Mouse (Mus musculus) midbrain, embryonic 16.5 days (tissue): ENCODE data around the gene Igsf6. TPM values are rescaled to one million over a fixed set of nuclear protein-coding genes. Genes with fewer than 3 reads are reported as not detected.
A peak's percentile ranks its signal among the peaks of the same experiment; 100 is the strongest.

Source experiments
- ATAC-seq: fragments of 200-750 bp; cut with Nextera tagmentation; 2 replicates; pipeline ENCODE4 v1.8.0; 2017; ENCODE audit warnings: moderate TSS enrichment
- H3K27ac ChIP-seq: fragments of 300-500 bp; sonication (generic); 2 replicates; pipeline ENCODE4 v1.5.1; 2014; ENCODE audit warnings: mild to moderate bottlenecking, low read length, mixed read lengths
- H3K27me3 ChIP-seq: fragments of 300-500 bp; sonication (generic); 2 replicates; pipeline ENCODE4 v1.6.1; 2014; ENCODE audit warnings: low read depth, low read length, mixed read lengths; ENCODE audit not compliant: control insufficient read depth, insufficient read depth
- H3K36me3 ChIP-seq: fragments of 300-500 bp; sonication (generic); 2 replicates; pipeline ENCODE4 v1.6.1; 2014; ENCODE audit warnings: mild to moderate bottlenecking, low read length, moderate library complexity, mixed read lengths; ENCODE audit not compliant: control insufficient read depth, insufficient read depth
- H3K4me1 ChIP-seq: fragments of 300-500 bp; sonication (generic); 2 replicates; pipeline ENCODE4 v1.6.1; 2014; ENCODE audit warnings: mild to moderate bottlenecking, low read length, mixed read lengths; ENCODE audit not compliant: control insufficient read depth, insufficient read depth
- H3K4me2 ChIP-seq: fragments of 300-500 bp; sonication (generic); 2 replicates; pipeline ENCODE4 v1.6.1; 2014; ENCODE audit warnings: mild to moderate bottlenecking, low read length, mixed read lengths
- H3K4me3 ChIP-seq: fragments of 300-500 bp; sonication (generic); 2 replicates; pipeline ENCODE4 v1.5.1; 2014; ENCODE audit warnings: low read depth, mild to moderate bottlenecking, low read length, moderate library complexity, mixed read lengths
- H3K9ac ChIP-seq: fragments of 300-500 bp; sonication (generic); 2 replicates; pipeline ENCODE4 v1.6.1; 2014; ENCODE audit warnings: low read depth, low read length, mixed read lengths
- H3K9me3 ChIP-seq: fragments of 300-500 bp; sonication (generic); replicated peaks from 2 replicates; pipeline ENCODE4 v1.6.1; 2014; ENCODE audit warnings: mild to moderate bottlenecking, low read length, mixed read lengths; ENCODE audit not compliant: control insufficient read depth, poor library complexity, severe bottlenecking
- WGBS: fragments of 180-500 bp; shearing (Covaris S2); extraction: QIAGEN DNeasy Blood & Tissue Kit; methylation state at CpG from one replicate; pipeline ENCODE4 v1.1.7; 2014; 5-methylcytosine and 5-hydroxymethylcytosine counted together
- polyA plus RNA-seq: library from polyadenylated mRNA; unstranded; fragments of >200 nt; fragmentation: Nextera tagmentation; extraction: Ambion mirVana; gene quantifications from 2 replicates; pipeline ENCODE4 v1.2.1, GENCODE M21; 2015

Igsf6 gene
- polyA plus RNA-seq: 0.62 and 0.67 TPM in 2 replicates

DNA sequence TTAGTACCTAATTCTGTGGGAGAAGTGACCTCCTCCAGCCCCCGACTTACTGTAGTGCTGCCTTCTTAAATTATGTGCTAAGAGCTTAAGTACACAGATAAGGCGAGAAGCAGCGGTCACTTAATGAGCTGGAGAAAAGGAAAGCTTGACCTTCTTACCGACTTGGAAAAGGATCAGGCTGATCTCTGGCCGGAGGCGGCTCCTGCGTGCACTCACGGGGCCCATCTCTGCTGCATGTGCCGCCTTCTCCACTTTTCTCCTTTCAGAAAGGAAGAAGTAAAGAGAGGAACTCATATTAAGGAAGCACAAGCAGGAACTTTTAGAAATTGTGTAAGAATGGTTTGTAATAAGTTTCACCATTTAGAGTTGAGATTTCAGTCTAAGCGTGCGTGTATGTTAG is at the start of gene Igsf6:
Gene Igsf6 (minus strand): TSS at position 292 of the 400 bp plus-strand sequence.
- Histone ChIP-seq H3K9me3 (no peaks in the 10 kb centered on the region), H3K4me2 (no peak within 1 kb of the TSS), H3K9ac (no peak within 1 kb of the TSS), H3K4me1 (no peaks in the 10 kb centered on the region), H3K27me3 (no peaks in the 10 kb centered on the region), H3K36me3 (0 out of 2 replicates have a peak, but pooled peaks cover 5% of the 10 kb centered on the region), H3K27ac (no peak within 1 kb of the TSS), H3K4me3 (no peak within 1 kb of the TSS)
- ATAC-seq: no peak
- 67% methylated on average over 11 of the region's 11 CpGs for WGBS

DNA sequence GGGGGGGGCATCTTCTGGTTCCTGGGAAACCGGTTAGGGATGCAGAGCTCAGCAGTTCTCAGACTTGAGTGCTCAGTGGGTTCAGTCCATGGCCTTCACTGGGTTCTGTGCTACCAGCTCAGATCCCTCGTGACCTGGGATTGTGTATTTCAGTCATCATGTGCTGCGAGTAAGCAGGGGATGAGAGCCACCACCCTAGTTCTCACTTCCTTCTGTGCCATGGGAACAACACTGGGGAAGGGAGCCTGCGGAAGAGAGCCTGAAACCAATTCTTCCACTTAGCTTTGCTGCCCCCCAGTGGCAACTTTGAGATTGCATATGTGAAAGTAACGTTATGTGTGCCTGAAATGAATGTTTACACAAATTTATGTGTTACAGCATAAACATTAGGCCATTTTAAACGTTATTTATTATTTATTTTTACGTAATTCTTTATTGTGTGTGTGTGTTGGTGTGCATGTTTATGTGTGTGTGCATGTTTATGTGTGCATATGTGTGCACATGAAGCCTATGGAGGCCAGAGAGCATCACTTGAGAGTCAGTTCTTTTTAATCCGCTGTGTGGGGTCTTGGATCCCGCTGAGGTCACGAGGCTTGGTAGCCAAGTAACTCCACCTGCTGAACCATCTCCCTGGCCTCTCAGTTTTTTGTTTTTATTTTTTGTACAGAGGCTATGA is 45.9 kb upstream of the Igsf6 start:
- H3K27ac ChIP-seq: no peak overlapping the region
- peak; percentile 80 for ATAC-seq
- peak overlapping the region; percentile 17; the same call in 1 of the 2 replicates for H3K4me2 ChIP-seq
- H3K27me3 ChIP-seq: no peaks in the 10 kb centered on the region
- no peak overlapping the region for H3K4me3 ChIP-seq
- H3K36me3 ChIP-seq: no peaks in the 10 kb centered on the region
- peaks cover 2% of the 10 kb centered on the region; the same call in 1 of the 2 replicates for H3K4me1 ChIP-seq
- no peaks in the 10 kb centered on the region for H3K9me3 ChIP-seq
- 10% methylated on average over 10 of the region's 10 CpGs for WGBS
- H3K9ac ChIP-seq: no peak overlapping the region

DNA sequence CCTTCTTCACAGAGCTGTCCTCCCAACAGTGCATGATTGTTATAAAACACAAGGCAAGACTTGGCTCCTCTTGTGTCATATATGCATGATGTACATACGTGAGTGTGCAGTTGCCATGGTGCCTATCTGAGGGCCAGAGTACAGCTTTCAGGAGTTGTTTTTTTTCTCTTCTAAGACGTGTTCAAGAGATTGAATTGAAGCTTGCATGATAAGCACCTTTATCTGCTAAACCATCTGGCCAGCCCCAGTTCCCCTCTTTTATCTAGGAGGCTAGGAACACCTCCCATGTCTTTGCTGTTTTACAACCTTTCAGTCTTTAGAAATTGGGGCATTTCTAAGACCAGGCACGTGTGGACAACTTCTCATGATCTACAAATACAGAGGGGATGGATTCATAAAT is 37.4 kb upstream of the Igsf6 start:
- Histone ChIP-seq H3K27ac (no peak overlapping the region), H3K4me1 (no peaks in the 10 kb centered on the region), H3K36me3 (no peaks in the 10 kb centered on the region), H3K27me3 (no peaks in the 10 kb centered on the region), H3K4me2 (no peak overlapping the region), H3K4me3 (no peak overlapping the region), H3K9ac (no peak overlapping the region), H3K9me3 (no peaks in the 10 kb centered on the region)
- ATAC-seq: no peak
- 76% methylated on average over 3 of the region's 3 CpGs for WGBS

DNA sequence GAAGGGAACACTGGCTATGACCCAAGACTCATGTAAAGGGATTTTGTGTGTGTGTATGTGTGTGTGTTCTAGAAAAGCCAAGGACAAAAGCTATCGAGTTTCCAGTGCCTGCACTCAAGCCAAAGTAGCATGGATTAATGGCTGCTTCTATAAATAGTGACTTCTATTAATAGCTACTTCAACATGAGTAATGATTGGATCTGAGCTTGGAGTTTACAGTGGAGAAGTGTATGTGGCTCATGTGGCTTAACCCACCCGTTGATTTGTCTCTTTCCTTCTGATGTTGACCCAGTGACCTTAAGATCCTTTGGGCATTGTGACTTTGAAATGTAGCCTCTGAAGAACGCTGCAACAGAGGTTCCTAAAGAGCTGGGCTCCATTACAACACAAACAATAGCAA is 36.9 kb upstream of the Igsf6 start:
- WGBS: 40% methylated on average over 3 of the region's 3 CpGs
- no peak overlapping the region for H3K9ac ChIP-seq

DNA sequence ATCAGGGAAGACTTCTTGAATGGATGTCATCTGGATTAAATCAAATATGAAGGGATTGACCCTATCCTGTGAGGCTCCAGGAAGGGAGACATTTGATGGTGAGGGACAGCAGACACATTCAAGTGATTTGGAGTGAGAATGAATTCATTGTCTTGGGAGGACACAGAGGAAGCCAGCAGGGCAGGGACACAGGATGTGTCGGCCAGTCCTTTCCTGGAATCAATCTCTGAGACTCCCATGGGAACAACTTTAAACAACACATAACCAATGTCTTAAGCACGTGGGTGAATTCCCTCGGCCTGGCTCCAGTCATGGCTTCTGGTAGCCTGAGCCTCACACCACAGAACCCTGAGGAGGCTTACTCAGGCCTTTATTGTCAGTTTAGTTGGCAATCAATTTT is 33.5 kb upstream of the Igsf6 start:
- no peak overlapping the region for H3K9ac ChIP-seq
- no peak overlapping the region for H3K27ac ChIP-seq
- no peak overlapping the region for H3K4me2 ChIP-seq
- no peaks in the 10 kb centered on the region for H3K27me3 ChIP-seq
- H3K9me3 ChIP-seq: no peaks in the 10 kb centered on the region
- H3K4me1 ChIP-seq: no peaks in the 10 kb centered on the region
- no peak for ATAC-seq
- no peaks in the 10 kb centered on the region for H3K36me3 ChIP-seq
- H3K4me3 ChIP-seq: no peak overlapping the region
- WGBS: 73% methylated on average over 3 of the region's 3 CpGs

More for the DNA sequence above, 36.9 kb upstream of the Igsf6 start:
- no peak for ATAC-seq
- Histone ChIP-seq H3K4me1 (no peaks in the 10 kb centered on the region), H3K4me3 (no peak overlapping the region), H3K27me3 (no peaks in the 10 kb centered on the region), H3K27ac (no peak overlapping the region), H3K9me3 (no peaks in the 10 kb centered on the region), H3K36me3 (no peaks in the 10 kb centered on the region), H3K4me2 (no peak overlapping the region)

DNA sequence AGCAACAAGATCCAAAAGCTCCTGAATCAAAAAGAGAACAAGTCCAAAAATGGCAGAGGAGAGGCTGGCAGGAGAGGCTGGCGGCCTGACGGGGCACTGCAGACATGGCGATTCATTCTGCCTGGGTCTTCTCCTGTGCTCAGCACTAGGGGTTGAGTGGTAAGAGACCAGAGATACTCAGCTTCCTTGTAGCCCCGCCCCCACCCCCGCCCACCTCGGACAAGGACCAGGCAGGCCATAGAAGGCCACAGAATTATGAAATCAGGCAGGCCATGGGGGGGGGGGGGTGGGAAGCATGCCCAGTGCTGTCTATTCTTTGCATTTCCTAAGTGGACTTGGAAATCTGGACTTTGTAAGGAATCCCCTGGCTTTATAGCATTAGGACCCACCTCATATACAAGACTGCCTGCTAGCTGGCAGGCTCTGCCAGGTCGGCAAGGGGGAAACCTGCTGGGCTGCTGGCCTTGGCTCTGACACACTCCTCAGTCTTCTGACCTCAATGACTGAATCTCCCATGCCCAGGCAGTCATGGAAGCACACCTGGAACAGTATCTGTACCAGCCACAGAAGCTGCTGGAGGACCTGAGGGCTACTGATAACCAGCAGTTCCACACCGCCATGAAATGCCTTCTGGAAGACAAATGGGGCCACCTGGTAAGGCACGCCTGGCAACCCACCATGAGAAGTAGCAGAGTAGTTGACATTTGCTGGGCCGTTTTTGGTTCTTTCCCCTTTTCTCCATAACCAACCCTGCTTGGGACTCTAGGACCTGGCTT is 24.4 kb upstream of the Igsf6 start:
- H3K27me3 ChIP-seq: no peaks in the 10 kb centered on the region
- H3K4me1 ChIP-seq: no peaks in the 10 kb centered on the region
- no peak overlapping the region for H3K4me3 ChIP-seq
- H3K9me3 ChIP-seq: no peaks in the 10 kb centered on the region
- no peaks in the 10 kb centered on the region for H3K36me3 ChIP-seq
- ATAC-seq: no peak
- H3K4me2 ChIP-seq: no peak overlapping the region
- H3K27ac ChIP-seq: no peak overlapping the region
- WGBS: 82% methylated on average over 7 of the region's 10 CpGs
- no peak overlapping the region for H3K9ac ChIP-seq

DNA sequence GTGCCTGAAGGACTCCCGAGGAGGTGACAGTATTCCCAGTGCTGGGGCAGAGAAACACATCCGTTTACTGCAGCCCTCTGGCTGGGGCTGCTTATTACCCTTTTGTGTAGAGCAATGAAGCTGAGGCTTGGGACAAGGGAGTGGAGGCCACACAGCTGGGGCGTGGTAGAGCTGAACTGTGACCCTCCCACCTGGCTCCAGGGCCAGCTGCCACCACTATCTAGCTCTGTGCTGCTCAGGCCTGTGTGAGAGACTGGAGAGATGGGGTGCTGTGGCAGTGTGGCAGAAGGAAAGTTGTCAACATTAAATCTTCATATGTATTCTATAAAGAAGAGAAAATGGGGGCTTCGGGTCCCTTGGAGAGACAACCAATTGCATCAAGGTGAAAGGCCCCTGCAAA is 18.7 kb upstream of the Igsf6 start:
- no peak overlapping the region for H3K9ac ChIP-seq
- H3K4me1 ChIP-seq: no peaks in the 10 kb centered on the region
- no peaks in the 10 kb centered on the region for H3K9me3 ChIP-seq
- no peak overlapping the region for H3K4me3 ChIP-seq
- H3K27ac ChIP-seq: no peak overlapping the region
- WGBS: 76% methylated on average over 4 of the region's 4 CpGs
- H3K27me3 ChIP-seq: no peaks in the 10 kb centered on the region
- no peak for ATAC-seq
- H3K36me3 ChIP-seq: no peaks in the 10 kb centered on the region
- no peak overlapping the region for H3K4me2 ChIP-seq

DNA sequence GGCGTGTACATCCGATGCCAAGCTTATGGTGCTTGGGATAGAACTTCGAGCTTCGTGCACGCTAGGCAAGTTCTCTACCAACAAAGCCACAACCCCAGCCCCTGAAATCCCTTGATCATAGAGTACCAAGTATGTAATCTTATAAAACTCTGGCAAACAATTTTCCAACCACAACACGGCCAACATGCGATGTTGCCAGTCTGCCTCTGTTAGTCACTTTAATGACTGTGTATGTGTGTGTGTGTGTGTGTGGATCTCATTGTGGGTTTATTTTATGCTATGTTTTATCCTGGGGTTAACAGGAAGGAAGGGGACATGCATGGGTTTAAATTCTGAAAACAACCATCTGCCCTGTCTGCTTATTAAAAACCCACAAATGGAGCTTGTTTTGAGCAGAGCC is 16.4 kb upstream of the Igsf6 start:
- 95% methylated on average over 7 of the region's 7 CpGs for WGBS
- ATAC-seq: no peak
- no peak overlapping the region for H3K27ac ChIP-seq

DNA sequence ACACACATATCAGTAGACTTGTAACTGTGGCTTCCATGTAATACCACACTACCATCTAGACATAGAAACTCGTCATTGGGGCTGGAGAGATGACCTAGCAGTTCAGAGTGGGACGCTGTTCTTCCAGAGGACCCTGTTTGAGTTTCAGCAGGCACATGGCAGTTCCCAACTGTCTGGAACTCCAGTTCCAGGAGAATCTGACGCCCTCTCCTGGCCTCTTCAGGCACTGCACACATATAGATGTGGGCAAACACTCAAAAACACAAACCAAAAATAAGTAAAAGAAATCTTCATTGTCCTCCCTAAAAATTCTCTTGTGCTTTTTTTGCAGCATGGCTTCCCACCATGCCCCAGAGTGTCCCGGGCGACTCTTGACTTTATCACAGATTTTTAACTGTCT is 14.4 kb upstream of the Igsf6 start:
- Histone ChIP-seq H3K4me2 (no peak overlapping the region), H3K4me3 (no peak overlapping the region), H3K4me1 (peaks cover 7% of the 10 kb centered on the region; the same call in 1 of the 2 replicates), H3K27me3 (no peaks in the 10 kb centered on the region), H3K9ac (no peak overlapping the region), H3K9me3 (no peaks in the 10 kb centered on the region), H3K27ac (no peak overlapping the region), H3K36me3 (no peaks in the 10 kb centered on the region)
- ATAC-seq: no peak
- 77% methylated on average over 5 of the region's 5 CpGs for WGBS

More for the DNA sequence above, 16.4 kb upstream of the Igsf6 start:
- Histone ChIP-seq H3K4me1 (peaks cover 2% of the 10 kb centered on the region; the same call in 1 of the 2 replicates), H3K4me3 (no peak overlapping the region), H3K4me2 (no peak overlapping the region), H3K27me3 (no peaks in the 10 kb centered on the region), H3K9ac (no peak overlapping the region), H3K9me3 (no peaks in the 10 kb centered on the region), H3K36me3 (no peaks in the 10 kb centered on the region)
